Mouse (Mus musculus): ENCODE measurements around the gene Commd7.

The Commd7 gene

DNA sequence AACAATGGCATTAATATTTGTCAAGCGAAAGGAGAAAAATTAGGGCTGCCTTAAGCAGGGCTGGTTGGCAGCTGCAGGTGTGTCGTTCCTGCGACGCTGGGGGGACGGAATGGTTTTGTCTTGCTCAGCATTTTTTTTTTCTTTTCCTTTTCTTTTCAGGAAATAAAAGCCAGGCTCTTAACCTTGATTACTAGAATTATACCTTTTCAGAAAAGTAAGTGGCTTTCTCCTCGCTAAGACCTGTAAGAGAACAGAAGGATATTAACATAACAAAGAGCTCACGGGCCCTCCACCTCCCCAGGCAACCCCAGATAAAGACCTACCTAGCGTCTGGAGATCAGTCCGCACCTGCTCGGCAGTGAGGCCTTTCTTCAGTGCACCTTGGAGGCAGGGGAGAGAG, 10.1 kb downstream of the Commd7 start:
- no peak for DNase-seq (ENCODE audit: low read depth, low spot score)

DNA sequence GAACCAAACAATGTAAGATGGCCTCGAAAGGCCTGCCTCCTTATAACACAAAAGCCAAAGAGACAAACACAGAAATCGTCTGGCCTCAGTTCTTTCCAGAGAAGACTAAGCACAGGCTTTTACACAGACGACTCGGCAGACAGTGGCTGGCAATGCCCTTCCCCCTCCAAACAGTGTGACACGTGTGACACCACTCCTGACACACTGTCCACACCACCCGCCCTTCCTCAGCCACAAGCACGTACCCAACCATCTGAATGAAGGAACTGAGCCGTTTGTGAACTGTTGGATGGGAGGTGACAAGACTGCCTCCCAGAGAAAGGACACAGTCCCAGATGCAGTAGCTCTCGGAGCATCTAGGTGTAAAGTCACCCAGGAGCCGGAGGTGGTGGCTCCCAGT, 13.7 kb downstream of the Commd7 start:
- no peak for DNase-seq (ENCODE audit: low read depth, low spot score)

DNA sequence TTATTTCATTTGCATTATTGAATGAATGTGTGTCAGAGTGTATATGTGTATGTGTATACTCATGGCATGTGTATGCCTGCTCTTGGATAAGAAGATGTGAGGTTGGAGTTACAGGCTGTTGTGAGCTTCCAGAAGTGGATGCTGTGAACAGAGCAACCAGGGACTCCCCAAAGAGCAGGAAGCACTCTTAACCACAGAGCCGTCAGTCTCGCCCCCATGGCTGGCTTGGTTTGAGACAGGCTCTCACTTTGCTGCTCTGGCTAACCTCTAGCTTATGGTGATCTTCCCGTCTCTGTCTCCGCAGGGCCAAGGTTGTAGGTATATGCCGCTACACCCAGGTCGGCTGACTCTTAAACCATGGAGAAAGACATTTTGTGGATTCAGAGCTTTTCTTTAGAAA, 14.1 kb downstream of the Commd7 start:
- DNase-seq (ENCODE audit: low read depth, low spot score), result no peak

DNA sequence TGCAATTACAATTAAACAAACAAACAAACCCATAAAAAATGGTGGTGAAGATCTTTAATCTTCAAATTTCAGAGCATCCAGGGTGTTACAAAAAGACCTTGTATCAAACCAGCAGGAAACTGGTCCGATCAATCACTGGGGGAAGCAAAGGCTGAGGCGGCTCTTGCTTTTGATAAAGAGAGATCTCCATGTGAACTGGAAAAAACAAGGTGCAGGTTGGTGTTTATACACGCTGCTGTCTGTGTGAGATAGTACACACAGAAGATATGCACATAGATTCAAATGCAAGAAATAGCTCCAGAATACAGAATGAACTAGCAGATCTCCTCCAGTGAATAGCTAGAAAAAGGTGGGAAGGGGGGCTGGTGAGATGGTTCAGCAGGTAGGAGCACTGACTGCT, 15.7 kb downstream of the Commd7 start:
- DNase-seq (ENCODE audit: low read depth, low spot score), result no peak

DNA sequence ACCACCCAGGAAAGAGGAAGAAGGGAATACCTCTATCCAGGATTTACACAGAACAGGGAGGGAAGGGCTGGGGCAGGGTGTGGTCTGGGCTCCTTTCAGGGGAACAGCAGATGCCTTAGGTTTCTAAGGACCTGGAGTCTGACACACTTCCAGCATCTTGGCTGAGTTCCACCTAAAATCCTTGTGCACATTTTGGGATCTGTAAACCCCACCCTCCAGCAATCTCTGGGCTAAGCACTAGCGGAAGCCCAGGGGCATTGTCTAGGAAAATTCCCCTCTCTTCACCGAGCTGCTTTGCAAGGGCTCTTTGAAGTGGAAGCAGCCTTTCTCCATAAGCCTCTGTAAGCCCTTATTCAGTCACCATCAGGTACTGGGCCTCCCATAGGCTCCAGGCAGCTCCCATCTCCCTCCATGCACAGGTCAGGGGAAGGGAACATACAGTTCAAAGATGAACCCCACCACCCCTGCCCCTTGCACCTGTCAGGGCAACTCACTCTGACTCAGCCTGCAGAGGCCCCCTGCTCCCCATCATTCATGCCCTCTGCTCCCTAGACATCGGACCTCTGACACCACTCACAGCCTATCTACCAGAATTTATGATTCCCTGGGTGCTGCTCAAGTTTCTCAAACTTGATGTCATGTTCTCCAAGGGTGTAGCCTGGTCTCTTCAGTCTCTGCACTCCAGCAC, 19.8 kb downstream of the Commd7 start:
- DNase-seq (ENCODE audit: low read depth, low spot score), result no peak

DNA sequence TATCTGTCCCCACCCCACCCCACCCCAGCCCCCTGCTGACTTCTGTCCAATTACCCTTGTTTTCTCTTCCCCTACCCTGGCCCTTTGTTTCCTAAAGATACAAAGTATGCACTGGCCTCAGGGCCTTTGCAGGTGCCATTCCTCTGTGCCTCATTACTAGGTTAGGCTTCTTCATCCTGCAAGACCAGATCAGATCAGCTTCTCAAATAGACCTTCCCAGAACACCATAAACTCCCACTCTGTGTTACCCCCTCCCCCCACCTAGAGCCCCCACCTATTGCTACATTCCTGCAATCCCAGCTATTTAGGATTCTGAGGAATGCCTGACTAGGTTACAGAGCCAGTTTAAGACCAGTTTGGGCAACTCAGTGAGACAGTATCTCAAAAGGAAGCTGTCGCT, 20.8 kb downstream of the Commd7 start:
- no peak for DNase-seq (ENCODE audit: low read depth, low spot score)

DNA sequence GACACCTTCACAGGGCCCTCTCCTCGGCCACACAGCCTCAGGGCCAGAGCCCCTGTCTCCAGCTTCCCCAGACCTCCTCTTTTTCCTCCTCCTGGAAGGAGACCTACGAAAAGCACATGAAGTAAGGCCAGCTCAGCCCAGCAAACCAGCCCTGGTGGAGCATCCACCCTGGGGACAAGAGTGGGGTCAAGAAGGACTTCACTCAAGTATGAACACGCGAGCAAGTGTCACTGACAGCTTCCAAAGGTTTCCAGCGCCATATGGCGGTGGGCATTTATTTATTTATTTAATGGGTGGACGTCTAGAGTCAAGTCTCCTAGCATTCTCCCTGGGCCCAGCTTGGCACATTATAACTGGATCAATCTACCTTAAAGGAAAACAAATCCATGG, 21.3 kb downstream of the Commd7 start:
- DNase-seq (ENCODE audit: low read depth, low spot score), result no peak

DNA sequence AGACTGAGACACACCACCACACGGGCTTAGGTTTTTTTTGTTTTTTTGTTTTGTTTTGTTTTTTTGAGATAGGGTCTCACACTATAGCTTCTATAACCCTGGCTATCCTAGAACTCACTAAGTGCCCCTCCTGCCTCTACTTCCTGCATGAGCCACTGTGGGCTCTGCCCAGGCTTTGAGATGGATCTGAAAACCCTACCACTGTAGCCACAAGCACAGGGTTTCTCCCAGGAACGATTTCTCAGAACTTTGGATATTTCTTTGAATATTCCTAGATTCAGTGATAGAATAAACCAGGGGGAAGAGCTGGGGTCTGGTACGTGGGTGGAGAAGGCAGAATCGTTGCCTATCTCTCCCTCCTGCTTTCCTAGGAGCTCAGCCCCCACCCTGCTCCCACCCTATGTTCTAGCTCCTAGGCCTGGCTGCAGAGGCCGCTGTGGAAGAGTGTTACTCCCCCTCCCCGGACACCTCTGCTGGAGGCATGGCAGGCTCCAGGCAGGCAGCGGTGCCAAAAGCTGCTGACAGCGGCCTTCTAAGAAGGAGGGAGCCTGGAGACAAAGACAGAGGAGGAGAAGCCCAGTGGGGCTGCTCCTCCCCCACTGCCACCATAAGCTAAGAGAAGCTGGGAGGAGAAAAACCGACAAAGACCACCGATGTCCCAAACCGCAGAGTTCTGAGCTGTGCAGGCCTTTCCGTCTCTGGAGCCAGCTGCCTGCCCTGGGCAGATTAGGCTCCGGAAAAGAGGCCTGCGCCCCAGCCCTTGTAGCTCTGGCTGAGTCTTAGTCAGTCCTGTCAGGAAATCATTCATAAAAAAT, 21.9 kb downstream of the Commd7 start:
- no peak for DNase-seq (ENCODE audit: low read depth, low spot score)

DNA sequence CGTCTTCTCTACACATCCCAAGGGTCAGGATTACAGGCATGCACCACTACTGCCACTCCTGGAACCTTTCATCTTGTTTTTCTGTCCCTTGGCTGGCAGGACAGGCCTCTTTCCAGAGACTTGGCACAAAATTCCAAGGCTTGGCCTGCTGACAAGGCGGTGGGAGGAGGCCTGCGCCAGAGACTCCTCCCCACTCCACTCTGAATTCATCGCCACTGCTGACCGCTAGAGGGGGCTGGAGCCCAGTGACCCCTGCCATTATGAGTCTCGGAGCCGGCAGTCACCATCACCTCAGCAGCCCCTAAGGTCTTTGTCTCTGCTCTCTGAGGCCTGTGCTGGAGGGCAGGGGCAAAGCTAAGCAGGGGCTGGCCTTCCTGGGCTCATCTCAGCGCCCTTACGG, 23.0 kb downstream of the Commd7 start:
- DNase-seq (ENCODE audit: low read depth, low spot score), result peak; percentile 86

DNA sequence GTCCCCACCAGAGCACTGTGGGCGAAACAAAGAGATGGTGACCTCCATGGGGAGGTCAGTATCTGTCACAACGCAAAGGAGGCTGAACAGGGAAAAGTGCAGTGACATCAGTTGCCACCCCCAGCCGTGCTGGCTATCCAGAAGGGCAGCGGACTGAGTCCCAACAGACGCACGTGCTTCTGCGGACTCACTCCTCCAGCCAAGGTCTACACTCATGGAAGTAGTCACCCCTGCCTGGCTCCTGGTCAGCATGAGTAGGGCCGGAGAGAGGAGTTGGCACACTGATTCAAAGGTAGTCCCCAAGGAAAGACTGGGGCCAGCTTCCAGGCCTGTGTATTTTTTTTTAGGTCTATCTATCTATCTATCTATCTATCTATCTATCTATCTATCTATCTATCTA, 23.5 kb downstream of the Commd7 start:
- no peak for DNase-seq (ENCODE audit: low read depth, low spot score)

DNA sequence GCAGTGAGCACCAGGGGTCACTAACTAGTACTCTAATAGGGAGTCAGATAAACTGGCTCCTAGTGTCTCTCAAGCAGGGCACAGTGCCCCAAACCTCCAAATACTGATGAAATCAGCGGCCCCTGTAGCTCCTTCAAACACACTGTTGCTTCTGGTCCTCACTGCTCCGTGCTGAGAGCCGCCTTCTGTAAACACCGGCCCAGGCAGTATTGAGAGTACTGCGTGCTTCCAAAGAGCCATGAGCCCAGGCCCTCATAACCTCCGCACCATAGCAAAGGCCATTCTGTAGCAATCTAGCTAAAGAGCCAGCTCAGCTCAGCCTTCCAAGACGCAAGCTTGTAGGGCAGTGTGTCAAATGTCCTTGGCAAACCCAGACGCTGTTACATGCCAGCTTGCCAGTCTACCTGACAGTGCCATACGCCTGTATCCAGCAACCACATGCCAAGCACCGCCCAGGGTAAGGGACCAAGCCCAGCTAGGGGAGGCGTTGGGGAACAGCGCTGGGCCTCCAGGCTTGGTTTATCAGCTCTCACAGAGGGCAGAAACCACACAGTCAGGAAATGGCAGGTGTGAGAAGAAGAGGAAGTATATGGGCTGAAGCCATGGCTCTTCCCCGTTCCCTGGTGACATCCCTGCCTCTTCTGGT, 24.6 kb downstream of the Commd7 start:
- DNase-seq (ENCODE audit: low read depth, low spot score), result peak; percentile 30

DNA sequence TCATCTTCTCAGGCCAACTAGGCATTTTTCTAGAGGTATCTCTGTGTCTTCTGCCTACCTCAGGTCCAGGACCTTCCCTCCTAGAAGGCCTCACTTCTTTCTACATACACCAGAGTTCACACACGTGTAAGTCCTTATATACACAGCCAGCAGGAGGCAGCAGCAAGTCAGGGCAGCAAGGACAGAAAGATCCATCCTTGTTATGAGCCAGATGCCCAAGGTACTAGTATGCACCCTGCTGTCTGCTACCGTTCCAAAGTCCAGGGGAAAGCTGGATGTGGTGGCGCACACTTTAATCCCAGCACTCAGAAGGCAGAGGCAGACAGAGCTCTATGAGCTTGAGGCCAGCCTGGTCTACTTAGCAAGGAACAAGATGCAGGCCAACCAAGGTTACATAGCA, 26.2 kb downstream of the Commd7 start:
- peak; percentile 52 for DNase-seq (ENCODE audit: low read depth, low spot score)

DNA sequence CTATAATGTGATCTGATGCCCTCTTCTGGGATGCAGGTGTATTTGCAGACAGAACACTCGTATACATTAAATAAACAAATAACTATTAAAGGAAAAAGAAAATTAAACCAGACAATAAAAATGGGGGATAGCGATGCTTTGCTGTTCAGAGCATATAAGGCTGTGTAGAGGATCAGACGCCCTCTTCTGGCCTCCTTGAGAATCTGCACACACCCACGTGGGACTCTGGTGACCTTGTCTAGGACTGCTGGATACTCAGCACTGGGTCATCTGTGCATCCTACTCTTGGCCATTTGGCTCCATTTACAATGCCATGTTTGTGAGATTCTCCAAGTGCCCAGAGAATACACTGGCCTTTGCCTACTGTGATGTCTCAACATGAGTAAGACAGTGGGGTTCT, 28.9 kb downstream of the Commd7 start:
- no peak for DNase-seq (ENCODE audit: low read depth, low spot score)

DNA sequence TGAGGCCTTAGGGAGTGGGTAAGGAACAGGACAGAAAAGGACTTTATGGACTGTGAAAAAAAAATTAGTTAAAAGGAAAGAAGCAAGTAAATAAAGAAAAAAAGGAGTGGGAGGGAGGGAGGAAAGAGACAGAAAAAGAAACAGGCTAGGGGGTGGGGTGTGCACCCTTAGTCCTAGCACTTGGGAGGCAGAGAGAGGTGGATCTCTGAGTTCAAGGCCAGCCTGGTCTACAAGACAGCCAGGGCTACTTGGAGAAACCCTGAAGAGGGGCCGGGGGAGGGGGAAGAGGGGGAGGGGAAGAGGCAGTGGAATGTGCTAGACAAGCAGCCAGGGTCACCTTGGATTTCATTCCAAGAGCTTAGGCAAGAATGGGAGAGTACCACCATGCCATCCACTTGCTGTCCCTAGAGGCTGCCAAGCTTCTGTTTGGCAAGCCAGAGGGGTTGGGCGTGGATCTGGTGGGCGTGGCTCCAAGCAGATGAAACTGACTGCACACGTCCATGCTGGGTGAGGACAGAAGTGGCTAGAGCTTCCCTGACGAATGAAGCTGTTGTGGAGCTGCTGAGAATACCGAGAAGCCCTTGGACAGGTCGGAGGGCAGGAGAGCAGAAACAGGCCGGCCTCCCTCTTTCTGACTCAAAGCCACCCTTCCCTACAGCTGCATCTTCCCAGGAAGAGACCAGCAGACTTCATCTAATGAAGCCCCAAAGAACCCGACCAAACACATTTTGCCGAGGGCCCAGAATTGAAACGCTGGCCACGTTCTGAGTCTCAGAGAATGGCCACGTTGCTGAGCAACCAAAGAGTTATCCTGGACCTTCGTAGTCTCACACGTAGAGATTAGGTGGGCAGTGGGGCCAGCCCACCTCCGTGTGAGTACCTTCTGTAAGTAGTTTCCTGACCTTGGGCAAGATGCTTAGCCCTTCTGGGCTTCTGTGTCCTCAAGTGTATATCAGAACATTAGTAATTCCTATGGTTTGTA, 31.6 kb downstream of the Commd7 start:
- no peak for DNase-seq (ENCODE audit: low read depth, low spot score)

DNA sequence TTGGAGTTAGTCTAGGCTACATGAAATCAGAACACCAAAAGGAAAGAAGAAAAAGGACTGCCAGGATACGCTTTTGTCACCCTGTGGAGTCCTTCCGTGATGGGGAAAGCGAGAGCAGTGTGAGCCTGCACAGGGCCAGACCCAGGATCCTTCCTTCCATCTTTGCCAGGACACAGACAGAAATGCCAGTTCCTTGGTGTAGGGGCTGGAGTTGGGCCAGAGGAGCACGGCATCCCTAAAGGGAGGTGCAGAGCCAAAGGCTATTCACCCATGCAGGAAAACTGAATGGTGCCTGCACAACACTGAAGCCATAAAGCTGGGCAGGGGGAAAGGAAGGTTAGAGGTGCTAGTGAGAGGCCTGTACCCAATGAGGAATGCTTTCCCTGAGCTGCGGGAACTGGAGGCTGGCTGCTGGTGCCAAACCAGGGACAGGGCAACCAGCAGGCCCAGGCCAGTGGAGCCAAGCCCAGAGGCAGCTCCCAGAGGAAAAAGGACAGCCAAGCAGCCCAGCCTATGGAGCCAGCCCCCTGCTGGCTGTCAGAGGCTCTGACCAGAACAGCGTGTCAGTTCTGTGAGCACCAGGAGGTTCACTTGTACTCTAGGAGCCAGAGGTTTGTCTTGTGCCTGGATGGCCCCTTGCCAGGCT, 32.4 kb downstream of the Commd7 start:
- DNase-seq (ENCODE audit: low read depth, low spot score), result no peak

DNA sequence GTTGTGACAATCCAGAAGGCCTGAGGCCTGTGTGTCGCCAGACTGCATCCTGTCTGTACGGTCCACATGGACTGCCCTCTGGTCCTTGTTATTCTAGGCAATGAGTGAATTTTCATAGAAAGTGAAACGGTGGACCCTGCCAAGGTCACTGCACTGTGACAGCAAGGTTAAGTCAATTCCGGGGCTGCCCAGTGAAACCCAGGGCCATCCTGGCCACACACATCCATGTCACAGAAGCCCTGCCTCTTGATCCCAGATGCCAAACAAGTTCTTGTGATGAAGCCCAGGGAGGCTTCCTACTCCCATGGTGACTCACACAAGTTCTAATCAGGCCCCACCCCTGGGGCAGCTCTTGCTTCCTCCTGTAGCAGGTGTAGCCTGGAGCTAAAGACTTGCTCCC, 35.0 kb downstream of the Commd7 start:
- no peak for DNase-seq (ENCODE audit: low read depth, low spot score)

DNA sequence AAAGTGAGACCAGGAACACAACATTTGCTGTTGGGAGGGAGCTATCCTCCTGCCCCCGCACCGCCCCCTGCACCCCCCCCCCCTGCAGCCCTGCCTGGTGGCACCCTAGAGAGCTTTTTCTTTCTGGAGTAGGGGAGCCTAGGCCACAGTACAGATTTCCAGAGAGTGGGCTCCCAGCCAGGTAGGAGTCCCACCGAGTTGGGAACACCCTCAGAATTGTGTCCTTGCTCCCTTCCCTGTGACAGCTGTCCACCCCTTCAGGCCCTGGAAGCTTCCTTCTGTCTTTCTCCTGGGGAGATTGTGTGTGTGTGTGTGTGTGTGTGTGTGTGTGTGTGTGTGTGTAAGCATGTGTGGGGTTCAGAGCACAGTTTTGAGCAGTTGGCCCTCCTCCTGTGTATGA, 35.6 kb downstream of the Commd7 start:
- no peak for DNase-seq (ENCODE audit: low read depth, low spot score)

DNA sequence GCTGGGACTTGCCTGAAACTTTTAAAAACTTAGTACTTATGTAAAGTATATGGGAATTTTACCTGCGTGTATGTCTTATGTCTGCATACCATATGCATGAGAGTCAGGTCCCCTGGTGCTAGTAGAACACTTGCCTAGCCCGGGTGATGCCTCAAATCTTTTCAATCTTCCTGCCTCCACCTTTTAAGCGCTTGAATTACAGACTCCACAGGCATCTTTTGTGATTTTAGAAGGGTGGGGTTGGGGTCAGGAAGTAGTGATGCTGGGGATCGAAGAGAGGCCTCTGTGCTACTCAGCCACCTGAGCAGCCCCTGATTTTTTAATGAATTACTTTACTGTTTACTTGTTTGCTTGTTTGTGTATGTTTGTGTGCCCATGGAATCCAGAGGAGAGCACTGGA, 37.6 kb downstream of the Commd7 start:
- DNase-seq (ENCODE audit: low read depth, low spot score), result no peak

DNA sequence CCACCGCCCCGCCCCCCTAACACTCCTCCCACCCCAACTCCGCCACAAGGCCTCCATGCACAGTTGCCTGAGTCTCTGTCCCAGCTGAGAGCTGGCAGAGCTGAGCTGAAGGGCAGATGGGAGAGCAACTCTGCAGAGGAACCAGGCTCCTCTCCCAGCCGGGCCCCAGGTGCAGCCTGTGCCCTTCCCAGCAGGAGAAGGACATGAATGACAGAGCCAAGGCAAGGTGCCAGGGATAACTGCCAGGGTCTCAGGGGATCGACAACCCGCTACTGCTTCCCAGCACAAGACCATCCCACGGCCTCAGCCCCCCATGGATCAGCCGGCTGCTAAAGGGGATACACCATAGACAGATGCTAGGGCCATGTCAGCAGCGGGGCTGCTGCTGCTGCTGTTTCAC, 39.4 kb downstream of the Commd7 start:
- DNase-seq (ENCODE audit: low read depth, low spot score), result no peak

DNA sequence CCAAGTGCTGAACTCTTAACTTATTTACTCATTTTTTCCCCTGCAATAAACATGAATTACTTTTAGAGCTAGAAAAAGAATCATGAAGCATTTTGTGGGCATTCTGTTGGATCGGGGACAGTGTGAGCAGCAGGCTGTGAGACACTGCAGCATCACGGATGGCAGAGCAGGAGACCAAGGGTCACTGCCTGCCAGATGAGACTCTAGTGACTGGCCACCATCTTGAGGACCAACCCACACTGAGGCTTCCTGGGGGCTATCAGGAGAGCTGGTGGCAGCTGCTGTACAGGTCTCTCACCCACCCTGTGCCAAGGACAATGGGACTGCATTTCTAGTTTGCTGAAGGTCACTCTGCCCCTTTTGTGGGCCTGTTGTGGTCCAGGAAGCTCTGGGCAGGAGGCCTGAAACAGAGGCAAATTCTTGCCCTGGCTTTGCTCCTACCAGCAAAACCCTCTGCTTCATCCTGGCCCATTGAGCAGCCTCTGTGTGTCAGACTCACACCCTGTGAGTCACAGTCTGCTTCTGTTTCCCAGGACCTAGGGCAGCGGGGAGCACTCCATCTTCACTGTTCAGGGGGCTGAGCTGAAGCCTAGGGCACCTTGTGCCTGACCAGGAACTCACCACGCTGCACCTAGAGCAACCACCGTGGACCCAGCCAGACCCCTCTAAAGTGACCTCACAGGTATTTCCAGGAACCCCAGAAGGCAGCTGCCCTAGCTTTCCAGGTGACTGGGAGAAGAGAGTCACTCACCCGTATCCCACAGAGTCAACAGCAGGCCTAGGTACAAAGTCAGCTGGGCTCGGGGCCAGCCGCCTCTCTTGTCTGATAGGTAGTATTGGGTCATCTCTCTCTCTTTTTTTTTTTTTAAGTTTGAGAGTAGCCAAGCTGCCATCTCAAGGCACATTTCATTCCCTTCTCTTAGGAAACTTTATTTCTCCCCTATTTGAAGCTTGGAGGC, 40.2 kb downstream of the Commd7 start:
- no peak for DNase-seq (ENCODE audit: low read depth, low spot score)

All from CD4-positive, CD25-positive, alpha-beta regulatory T cell, adult 2 months (primary cell).